Mouse (Mus musculus) liver, embryonic 14.5 days (tissue): ENCODE measurements around the gene Dnah14. TPM values are rescaled to one million over a fixed set of nuclear protein-coding genes. Genes with fewer than 3 reads are reported as not detected.

ENCODE experiments used
- ATAC-seq: fragments of 200-750 bp; cut with Nextera tagmentation; 2 replicates; pipeline ENCODE4 v1.8.0; 2017; ENCODE audit warnings: moderate number of reproducible peaks, mild to moderate bottlenecking, moderate library complexity; ENCODE audit not compliant: insufficient read depth
- DNase-seq, 3 experiments: peaks; one replicate each; pipeline ENCODE4 v3.0.0-alpha.2; 2012 to 2013; ENCODE audit warnings: low read depth in 3 of 3, low spot score in 3 of 3
- H3K27ac ChIP-seq: fragments of 300-500 bp; sonication (generic); 2 replicates; pipeline ENCODE4 v1.5.1; 2014; ENCODE audit warnings: moderate library complexity, mild to moderate bottlenecking, control low read depth, inconsistent platforms
- H3K27me3 ChIP-seq: fragments of 300-500 bp; sonication (generic); 2 replicates; pipeline ENCODE4 v1.6.1; 2014; ENCODE audit warnings: mild to moderate bottlenecking, low read length, moderate library complexity; ENCODE audit not compliant: control insufficient read depth, insufficient read depth
- H3K36me3 ChIP-seq: fragments of 300-500 bp; sonication (generic); replicated peaks from 2 replicates; pipeline ENCODE4 v1.6.1; 2014; ENCODE audit warnings: low read depth; ENCODE audit not compliant: control insufficient read depth, insufficient read depth
- H3K4me1 ChIP-seq, 2 experiments: fragments of 200-500 bp in 1 of 2; fragments of 300-500 bp in 1 of 2; sonication (generic) in 1 of 2; replicated peaks; 2 replicates each; pipeline ENCODE4 v1.6.1; 2012 to 2014; ENCODE audit warnings: antibody characterized with exemption in 1 of 2, inconsistent platforms in 1 of 2, low read length in 1 of 2; ENCODE audit not compliant: control insufficient read depth in 2 of 2, insufficient read depth in 2 of 2
- H3K4me2 ChIP-seq: fragments of 300-500 bp; sonication (generic); 2 replicates; pipeline ENCODE4 v1.6.1; 2014; ENCODE audit warnings: low read depth, mild to moderate bottlenecking, control low read depth, moderate library complexity
- H3K4me3 ChIP-seq, 2 experiments: fragments of 200-500 bp in 1 of 2; fragments of 300-500 bp in 1 of 2; sonication (generic) in 1 of 2; 2 replicates each; pipeline ENCODE4 v1.5.1; 2012 to 2014; ENCODE audit warnings: low read depth in 2 of 2, low read length in 2 of 2, mild to moderate bottlenecking in 2 of 2, control low read depth in 1 of 2, inconsistent platforms in 1 of 2, moderate library complexity in 1 of 2; ENCODE audit not compliant: insufficient read depth in 1 of 2
- H3K9ac ChIP-seq: fragments of 300-500 bp; sonication (generic); replicated peaks from 2 replicates; pipeline ENCODE4 v1.6.1; 2014; ENCODE audit warnings: mild to moderate bottlenecking, control low read depth, moderate library complexity
- H3K9me3 ChIP-seq: fragments of 300-500 bp; sonication (generic); 2 replicates; pipeline ENCODE4 v1.6.1; 2016; ENCODE audit warnings: low read length, mixed read lengths; ENCODE audit not compliant: control insufficient read depth
- CTCF ChIP-seq: IDR thresholded peaks from 2 replicates; pipeline ENCODE4 v1.5.1; 2016; ENCODE audit warnings: antibody characterized with exemption, low read depth, control low read depth
- EP300 ChIP-seq: IDR thresholded peaks from 2 replicates; pipeline ENCODE4 v1.6.1; 2016; ENCODE audit warnings: antibody characterized with exemption, low read depth
- WGBS: fragments of 180-500 bp; shearing (Covaris S2); extraction: QIAGEN DNeasy Blood & Tissue Kit; methylation state at CpG from one replicate; pipeline ENCODE4 v1.1.7; 2014; ENCODE audit not compliant: insufficient replicate concordance; 5-methylcytosine and 5-hydroxymethylcytosine counted together
- polyA plus RNA-seq, 2 experiments: library from polyadenylated mRNA; depleted of rRNA in 1 of 2; stranded (reverse) in 1 of 2; unstranded in 1 of 2; fragments of >200 nt; fragmentation: Nextera tagmentation in 1 of 2; extraction: Ambion mirVana in 1 of 2; gene quantifications; 2 replicates each; pipeline versions ENCODE4 v1.2.1 to v1.2.3; 2012 to 2014

Gene Dnah14
- polyA plus RNA-seq, 2 experiments, result 0.03 to 5.0 TPM

DNA sequence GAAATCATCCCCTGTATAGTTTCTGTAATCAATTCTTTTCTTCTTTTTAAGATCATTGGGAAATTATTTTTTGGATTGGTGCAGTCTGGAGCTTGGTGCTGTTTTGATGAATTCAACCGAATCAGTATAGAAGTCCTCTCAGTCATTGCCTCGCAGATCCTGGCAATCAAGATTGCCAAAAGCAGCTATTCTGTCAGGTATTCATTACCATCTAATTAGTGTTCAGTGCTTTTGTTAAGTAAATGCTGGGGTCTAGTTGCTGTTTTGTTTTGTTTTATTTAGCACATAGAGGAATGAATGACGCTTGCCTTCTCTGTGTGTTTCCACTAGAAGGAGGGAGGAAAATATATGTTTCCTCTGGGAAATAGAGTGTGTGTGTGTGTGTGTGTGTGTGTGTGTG lies 77.1 kb downstream of the Dnah14 start:
- H3K27ac ChIP-seq, result no peak overlapping the region
- H3K36me3 ChIP-seq, result no peaks in the 10 kb centered on the region
- DNase-seq (no peak), ATAC-seq (no peak)
- H3K4me3 ChIP-seq, result no peak overlapping the region
- no peaks in the 10 kb centered on the region for H3K27me3 ChIP-seq
- no peaks in the 10 kb centered on the region for H3K9me3 ChIP-seq
- no peak overlapping the region for H3K9ac ChIP-seq
- 54% methylated on average over 3 of the region's 3 CpGs for WGBS
- no peak overlapping the region for H3K4me2 ChIP-seq
- no peak for TF ChIP-seq EP300
- no peak for TF ChIP-seq CTCF
- H3K4me1 ChIP-seq, result no peaks in the 10 kb centered on the region

DNA sequence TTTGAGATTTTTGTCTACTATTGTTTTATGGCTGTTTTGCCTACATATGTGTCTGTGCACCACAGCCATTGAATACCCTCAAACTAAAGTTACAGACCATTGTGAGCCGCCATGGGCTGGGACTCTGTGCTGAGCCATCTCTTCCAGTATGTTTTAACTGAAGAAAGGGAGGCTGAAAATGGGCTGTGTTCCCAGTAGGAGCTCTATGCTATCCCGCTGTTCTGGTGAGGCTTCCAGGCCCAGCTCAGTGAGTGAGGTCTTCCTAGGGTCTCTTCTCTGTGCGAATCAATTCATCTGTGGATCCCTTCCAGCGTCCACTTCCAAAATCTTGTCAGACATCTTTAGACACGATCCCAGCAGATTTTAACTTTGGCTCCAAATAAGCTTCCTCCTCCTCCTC lies 80.1 kb downstream of the Dnah14 start:
- Histone ChIP-seq H3K27me3 (no peaks in the 10 kb centered on the region), H3K36me3 (no peaks in the 10 kb centered on the region), H3K27ac (no peak overlapping the region), H3K4me2 (no peak overlapping the region), H3K4me3 (no peak overlapping the region), H3K4me1 (no peaks in the 10 kb centered on the region), H3K9me3 (no peaks in the 10 kb centered on the region), H3K9ac (no peak overlapping the region)
- DNase-seq (no peak), ATAC-seq (no peak)
- no peak for TF ChIP-seq CTCF
- WGBS, result 63% methylated on average over 5 of the region's 5 CpGs

DNA sequence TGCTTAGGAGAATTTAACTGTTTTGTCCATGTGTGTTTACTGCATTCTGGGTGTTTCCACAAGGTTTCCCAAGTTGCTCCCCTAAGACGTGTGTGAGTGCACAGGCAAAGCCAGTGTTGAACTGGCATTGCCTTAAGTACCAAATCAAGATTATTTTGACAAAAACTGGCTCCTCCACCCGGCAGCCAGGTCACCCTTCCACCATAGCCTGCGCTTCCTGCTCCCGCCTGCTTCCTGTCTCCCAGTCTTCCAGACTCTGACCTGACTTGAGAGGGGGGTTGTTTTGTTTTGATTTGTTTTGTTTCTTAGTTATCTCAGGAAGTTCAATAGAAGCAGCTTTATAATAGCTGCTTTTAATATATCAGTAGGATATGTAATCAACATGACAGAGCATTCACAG lies 90.4 kb downstream of the Dnah14 start:
- H3K4me2 ChIP-seq, result no peak overlapping the region
- H3K27ac ChIP-seq, result no peak overlapping the region
- no peaks in the 10 kb centered on the region for H3K27me3 ChIP-seq
- no peaks in the 10 kb centered on the region for H3K4me1 ChIP-seq
- no peak for TF ChIP-seq EP300
- TF ChIP-seq CTCF, result no peak
- no peak overlapping the region for H3K9ac ChIP-seq
- 44% methylated on average over 4 of the region's 4 CpGs for WGBS
- DNase-seq (no peak), ATAC-seq (no peak)
- no peak overlapping the region for H3K4me3 ChIP-seq
- H3K9me3 ChIP-seq, result no peaks in the 10 kb centered on the region
- no peaks in the 10 kb centered on the region for H3K36me3 ChIP-seq

DNA sequence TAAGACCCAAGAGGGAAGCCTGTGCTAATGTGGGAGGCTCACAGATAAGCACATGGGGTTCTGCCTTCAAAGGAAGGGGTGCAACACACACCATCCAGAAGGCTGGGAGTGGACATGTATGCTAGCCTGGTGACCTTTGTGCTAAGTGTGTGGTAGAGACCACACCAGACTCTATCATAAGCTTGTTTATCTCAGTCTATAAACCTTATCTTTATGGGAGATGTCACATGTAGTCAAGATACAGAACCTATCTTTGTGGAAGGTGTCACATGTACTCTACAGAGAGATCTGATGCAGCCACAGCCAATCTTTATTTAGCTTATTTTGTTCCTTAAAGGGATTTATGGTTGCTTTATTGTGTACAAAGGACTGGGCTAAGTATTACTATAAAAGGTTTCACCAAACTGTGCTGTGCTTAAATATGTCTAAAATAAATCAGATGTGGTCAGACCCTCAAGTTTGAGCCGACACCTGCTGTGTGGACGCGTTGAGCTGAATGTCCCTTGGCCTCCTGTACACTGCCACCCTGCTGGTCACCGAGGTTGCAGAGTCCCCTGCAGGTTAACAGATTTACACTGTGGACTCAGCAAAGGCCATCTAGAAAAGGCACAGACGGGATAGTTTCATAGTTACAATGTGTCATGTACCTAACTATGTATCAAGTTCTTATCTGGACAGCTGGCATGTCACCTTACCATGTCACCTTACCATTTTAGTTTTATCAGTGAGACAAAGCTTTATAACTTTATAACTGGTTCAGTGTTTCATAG lies 118.6 kb downstream of the Dnah14 start:
- TF ChIP-seq EP300 (no peak), CTCF (no peak)
- no peaks in the 10 kb centered on the region for H3K27me3 ChIP-seq
- H3K4me3 ChIP-seq, result no peak overlapping the region
- H3K4me1 ChIP-seq, result no peaks in the 10 kb centered on the region
- 59% methylated on average over 5 of the region's 5 CpGs for WGBS
- no peak overlapping the region for H3K4me2 ChIP-seq
- no peak overlapping the region for H3K27ac ChIP-seq
- H3K9ac ChIP-seq, result no peak overlapping the region
- H3K9me3 ChIP-seq, result no peaks in the 10 kb centered on the region
- DNase-seq (no peak), ATAC-seq (no peak)
- no peaks in the 10 kb centered on the region for H3K36me3 ChIP-seq

DNA sequence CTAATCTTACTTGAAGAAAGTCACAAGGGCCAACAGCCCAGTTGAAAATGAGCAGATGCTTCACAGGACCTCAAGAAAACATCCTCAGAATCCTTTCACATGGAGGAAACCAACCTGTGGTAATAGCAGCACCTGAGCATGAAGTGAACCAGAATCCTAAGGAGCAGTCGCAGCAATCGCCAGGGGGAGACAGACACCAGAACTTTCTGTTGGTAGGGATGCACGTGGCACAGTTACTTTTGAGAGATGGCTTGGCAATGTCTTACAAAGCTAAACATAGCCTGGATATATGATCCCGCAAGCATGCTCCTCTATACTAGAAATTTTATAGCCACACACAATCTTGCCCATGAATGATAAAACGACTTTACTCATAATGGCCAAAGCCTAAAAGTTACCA lies 152.3 kb downstream of the Dnah14 start:
- no peak for TF ChIP-seq EP300
- TF ChIP-seq CTCF, result peak; percentile 42
- H3K9me3 ChIP-seq, result no peaks in the 10 kb centered on the region
- DNase-seq (no peak), ATAC-seq (no peak)
- no peak overlapping the region for H3K9ac ChIP-seq
- H3K27me3 ChIP-seq, result no peaks in the 10 kb centered on the region
- no peak overlapping the region for H3K4me2 ChIP-seq
- H3K36me3 ChIP-seq, result no peaks in the 10 kb centered on the region
- H3K4me1 ChIP-seq, result no peaks in the 10 kb centered on the region
- no peak overlapping the region for H3K27ac ChIP-seq
- WGBS, result 25% methylated on average over 5 of the region's 5 CpGs
- no peak overlapping the region for H3K4me3 ChIP-seq
